Mouse (Mus musculus): Measurements from ENCODE around the gene Hs3st5. TPM values are rescaled to one million over a fixed set of nuclear protein-coding genes. Genes with fewer than 3 reads are reported as not detected.

The Hs3st5 gene
- polyA plus RNA-seq, 1 experiment from 2014 or later, result 1.4 TPM

- WGBS, result 66% methylated on average over 13 of the region's 13 CpGs
- peak; percentile 25; the same call in 1 of the 2 replicates for ATAC-seq (replicated peaks; ENCODE audit: low FRiP score)
Observed at GRCm38 (mm10) chr10:36729361-36730098, 222.9 kb downstream of the Hs3st5 start.

GRCm38 (mm10) chr10:36739375-36739774 is 232.8 kb downstream of the Hs3st5 start:
- H3K27ac ChIP-seq (ENCODE audit: low read depth, low read length), result no peak overlapping the region
- H3K9me3 ChIP-seq (ENCODE audit: control insufficient read depth, low read length), result no peaks in the 10 kb centered on the region
- H3K36me3 ChIP-seq (ENCODE audit: control insufficient read depth, insufficient read depth, low read length), result no peaks in the 10 kb centered on the region
- H3K27me3 ChIP-seq (ENCODE audit: control insufficient read depth, insufficient read depth, low read length), result no peaks in the 10 kb centered on the region
- ATAC-seq (replicated peaks; ENCODE audit: low FRiP score) (no peak), DNase-seq (ENCODE audit: low spot score) (no peak)
- no peak overlapping the region for H3K9ac ChIP-seq (ENCODE audit: low read length)
- no peak overlapping the region for H3K4me3 ChIP-seq (ENCODE audit: low read depth, low read length)
- H3K4me1 ChIP-seq (replicated peaks; ENCODE audit: control insufficient read depth, insufficient read depth, low read length), result no peaks in the 10 kb centered on the region
- H3K4me2 ChIP-seq (ENCODE audit: low read depth, low read length, severe bottlenecking), result no peak overlapping the region

More at GRCm38 (mm10) chr10:36729361-36730098, 222.9 kb downstream of the Hs3st5 start:
- Histone ChIP-seq H3K36me3 (ENCODE audit: control insufficient read depth, insufficient read depth, low read length) (no peaks in the 10 kb centered on the region), H3K27me3 (ENCODE audit: control insufficient read depth, insufficient read depth, low read length) (no peaks in the 10 kb centered on the region), H3K9me3 (ENCODE audit: control insufficient read depth, low read length) (no peaks in the 10 kb centered on the region), H3K4me1 (replicated peaks; ENCODE audit: control insufficient read depth, insufficient read depth, low read length) (no peaks in the 10 kb centered on the region; the same call in 1 of the 2 replicates), H3K27ac (ENCODE audit: low read depth, low read length) (no peak overlapping the region), H3K4me2 (ENCODE audit: low read depth, low read length, severe bottlenecking) (no peak overlapping the region), H3K4me3 (ENCODE audit: low read depth, low read length) (no peak overlapping the region), H3K9ac (ENCODE audit: low read length) (no peak overlapping the region)
- DNase-seq (ENCODE audit: low spot score), result no peak

GRCm38 (mm10) chr10:36750021-36750420 is 243.4 kb downstream of the Hs3st5 start:
- ATAC-seq (replicated peaks; ENCODE audit: low FRiP score), result 0 out of 2 replicates have a peak, but pooled peaks have one; percentile 27
- H3K4me3 ChIP-seq (ENCODE audit: low read depth, low read length), result no peak overlapping the region
- no peaks in the 10 kb centered on the region for H3K9me3 ChIP-seq (ENCODE audit: control insufficient read depth, low read length)
- no peaks in the 10 kb centered on the region for H3K4me1 ChIP-seq (replicated peaks; ENCODE audit: control insufficient read depth, insufficient read depth, low read length)
- H3K9ac ChIP-seq (ENCODE audit: low read length), result no peak overlapping the region
- no peak overlapping the region for H3K4me2 ChIP-seq (ENCODE audit: low read depth, low read length, severe bottlenecking)
- WGBS, result 71% methylated on average over 1 of the region's 1 CpGs
- no peaks in the 10 kb centered on the region for H3K36me3 ChIP-seq (ENCODE audit: control insufficient read depth, insufficient read depth, low read length)
- DNase-seq (ENCODE audit: low spot score), result no peak
- no peak overlapping the region for H3K27ac ChIP-seq (ENCODE audit: low read depth, low read length)
- H3K27me3 ChIP-seq (ENCODE audit: control insufficient read depth, insufficient read depth, low read length), result no peaks in the 10 kb centered on the region

- no peak overlapping the region for H3K27ac ChIP-seq (ENCODE audit: low read depth, low read length)
- 56% methylated on average over 1 of the region's 1 CpGs for WGBS
- no peak overlapping the region for H3K4me3 ChIP-seq (ENCODE audit: low read depth, low read length)
- H3K27me3 ChIP-seq (ENCODE audit: control insufficient read depth, insufficient read depth, low read length), result no peaks in the 10 kb centered on the region
- no peak for DNase-seq (ENCODE audit: low spot score)
- no peak overlapping the region for H3K4me2 ChIP-seq (ENCODE audit: low read depth, low read length, severe bottlenecking)
- no peaks in the 10 kb centered on the region for H3K36me3 ChIP-seq (ENCODE audit: control insufficient read depth, insufficient read depth, low read length)
- no peaks in the 10 kb centered on the region for H3K4me1 ChIP-seq (replicated peaks; ENCODE audit: control insufficient read depth, insufficient read depth, low read length)
- no peak for ATAC-seq (replicated peaks; ENCODE audit: low FRiP score)
- no peaks in the 10 kb centered on the region for H3K9me3 ChIP-seq (ENCODE audit: control insufficient read depth, low read length)
- H3K9ac ChIP-seq (ENCODE audit: low read length), result no peak overlapping the region
Observed at GRCm38 (mm10) chr10:36754471-36754870, 247.9 kb downstream of the Hs3st5 start.

GRCm38 (mm10) chr10:36773595-36773994 is 267.0 kb downstream of the Hs3st5 start:
- ATAC-seq (replicated peaks; ENCODE audit: low FRiP score) (no peak), DNase-seq (ENCODE audit: low spot score) (no peak)
- Histone ChIP-seq H3K9me3 (ENCODE audit: control insufficient read depth, low read length) (no peaks in the 10 kb centered on the region), H3K36me3 (ENCODE audit: control insufficient read depth, insufficient read depth, low read length) (no peaks in the 10 kb centered on the region), H3K4me3 (ENCODE audit: low read depth, low read length) (no peak overlapping the region), H3K9ac (ENCODE audit: low read length) (no peak overlapping the region), H3K4me1 (replicated peaks; ENCODE audit: control insufficient read depth, insufficient read depth, low read length) (no peaks in the 10 kb centered on the region), H3K4me2 (ENCODE audit: low read depth, low read length, severe bottlenecking) (no peak overlapping the region), H3K27ac (ENCODE audit: low read depth, low read length) (no peak overlapping the region), H3K27me3 (ENCODE audit: control insufficient read depth, insufficient read depth, low read length) (no peaks in the 10 kb centered on the region)

- Histone ChIP-seq H3K27ac (ENCODE audit: low read depth, low read length) (no peak overlapping the region), H3K36me3 (ENCODE audit: control insufficient read depth, insufficient read depth, low read length) (no peaks in the 10 kb centered on the region), H3K9ac (ENCODE audit: low read length) (no peak overlapping the region), H3K4me2 (ENCODE audit: low read depth, low read length, severe bottlenecking) (no peak overlapping the region), H3K4me3 (ENCODE audit: low read depth, low read length) (no peak overlapping the region), H3K4me1 (replicated peaks; ENCODE audit: control insufficient read depth, insufficient read depth, low read length) (no peaks in the 10 kb centered on the region), H3K27me3 (ENCODE audit: control insufficient read depth, insufficient read depth, low read length) (no peaks in the 10 kb centered on the region), H3K9me3 (ENCODE audit: control insufficient read depth, low read length) (no peaks in the 10 kb centered on the region)
- DNase-seq (ENCODE audit: low spot score) (no peak), ATAC-seq (replicated peaks; ENCODE audit: low FRiP score) (no peak)
- 88% methylated on average over 6 of the region's 6 CpGs for WGBS
Observed at GRCm38 (mm10) chr10:36774898-36775297, 268.3 kb downstream of the Hs3st5 start.

- 63% methylated on average over 1 of the region's 1 CpGs for WGBS
- no peak overlapping the region for H3K9ac ChIP-seq (ENCODE audit: low read length)
- no peak overlapping the region for H3K27ac ChIP-seq (ENCODE audit: low read depth, low read length)
- H3K27me3 ChIP-seq (ENCODE audit: control insufficient read depth, insufficient read depth, low read length), result no peaks in the 10 kb centered on the region
- no peak overlapping the region for H3K4me2 ChIP-seq (ENCODE audit: low read depth, low read length, severe bottlenecking)
- H3K9me3 ChIP-seq (ENCODE audit: control insufficient read depth, low read length), result no peaks in the 10 kb centered on the region
- no peak for ATAC-seq (replicated peaks; ENCODE audit: low FRiP score)
- no peak for DNase-seq (ENCODE audit: low spot score)
- H3K36me3 ChIP-seq (ENCODE audit: control insufficient read depth, insufficient read depth, low read length), result no peaks in the 10 kb centered on the region
- H3K4me3 ChIP-seq (ENCODE audit: low read depth, low read length), result no peak overlapping the region
- H3K4me1 ChIP-seq (replicated peaks; ENCODE audit: control insufficient read depth, insufficient read depth, low read length), result no peaks in the 10 kb centered on the region
Observed at GRCm38 (mm10) chr10:36781641-36782040, 275.0 kb downstream of the Hs3st5 start.

GRCm38 (mm10) chr10:36786970-36787369 is 280.4 kb downstream of the Hs3st5 start:
- ATAC-seq (replicated peaks; ENCODE audit: low FRiP score), result no peak
- Histone ChIP-seq H3K27me3 (ENCODE audit: control insufficient read depth, insufficient read depth, low read length) (no peaks in the 10 kb centered on the region), H3K9ac (ENCODE audit: low read length) (no peak overlapping the region), H3K36me3 (ENCODE audit: control insufficient read depth, insufficient read depth, low read length) (no peaks in the 10 kb centered on the region), H3K9me3 (ENCODE audit: control insufficient read depth, low read length) (no peaks in the 10 kb centered on the region), H3K4me3 (ENCODE audit: low read depth, low read length) (no peak overlapping the region), H3K4me2 (ENCODE audit: low read depth, low read length, severe bottlenecking) (no peak overlapping the region), H3K27ac (ENCODE audit: low read depth, low read length) (no peak overlapping the region), H3K4me1 (replicated peaks; ENCODE audit: control insufficient read depth, insufficient read depth, low read length) (no peaks in the 10 kb centered on the region)
- no peak for DNase-seq (ENCODE audit: low spot score)
- WGBS, result 80% methylated on average over 7 of the region's 7 CpGs

GRCm38 (mm10) chr10:36791771-36792170 is 285.2 kb downstream of the Hs3st5 start:
- Histone ChIP-seq H3K4me2 (ENCODE audit: low read depth, low read length, severe bottlenecking) (no peak overlapping the region), H3K4me1 (replicated peaks; ENCODE audit: control insufficient read depth, insufficient read depth, low read length) (no peaks in the 10 kb centered on the region), H3K36me3 (ENCODE audit: control insufficient read depth, insufficient read depth, low read length) (no peaks in the 10 kb centered on the region), H3K9me3 (ENCODE audit: control insufficient read depth, low read length) (no peaks in the 10 kb centered on the region), H3K27ac (ENCODE audit: low read depth, low read length) (no peak overlapping the region), H3K9ac (ENCODE audit: low read length) (no peak overlapping the region), H3K4me3 (ENCODE audit: low read depth, low read length) (no peak overlapping the region), H3K27me3 (ENCODE audit: control insufficient read depth, insufficient read depth, low read length) (no peaks in the 10 kb centered on the region)
- DNase-seq (ENCODE audit: low spot score) (no peak), ATAC-seq (replicated peaks; ENCODE audit: low FRiP score) (peak; percentile 67)
- 35% methylated on average over 2 of the region's 2 CpGs for WGBS
